40 mouse cellular contexts compared by ENCODE assay signal in the genomic region with DNA sequence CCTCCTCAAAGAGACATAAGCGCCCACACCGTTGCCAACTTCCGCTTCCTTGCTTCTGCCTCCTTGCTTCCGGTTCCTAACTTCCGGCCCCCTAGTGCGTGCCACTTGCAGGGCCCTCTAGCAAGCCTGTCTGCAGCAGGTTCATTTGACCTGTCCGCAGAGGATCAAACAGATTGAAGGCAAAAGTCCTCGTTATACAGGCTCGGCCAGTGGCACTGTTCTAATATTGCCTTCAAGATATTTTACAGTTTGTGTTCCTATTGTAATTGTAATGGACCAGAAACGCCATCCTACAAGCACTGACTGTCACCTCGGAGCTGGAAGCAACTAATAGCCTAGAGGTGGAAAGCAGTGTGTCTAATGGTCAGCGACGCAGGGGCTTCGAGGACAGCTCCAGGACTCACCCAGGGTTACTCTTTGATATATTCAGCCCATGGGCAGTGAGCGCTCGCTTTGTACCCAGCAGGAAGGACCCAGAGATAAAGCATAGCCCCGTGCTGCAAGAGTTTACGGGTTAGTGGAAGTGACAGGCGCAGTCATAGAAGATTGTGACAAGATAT. TPM values are rescaled to one million over a fixed set of nuclear protein-coding genes. Genes with fewer than 3 reads are reported as not detected.
A peak's percentile ranks its signal among the peaks of the same experiment; 100 is the strongest.
DNase-seq lines count a peak whose midpoint lies in the region; ATAC-seq and TF ChIP-seq lines count a peak whose summit lies in the region.
"Had no signal": no experiment of that assay in that cellular context is flagged by ENCODE, and none has a peak within 500 bp of the region (broad histone marks: within the 10 kb centered on the region; RNA-seq: fewer than 3 reads in every experiment).

A gene (minus strand): TSS at position 51 of the 560 bp plus-strand sequence.

- no peak within 1 kb of the TSS for H3K9ac ChIP-seq in forebrain, embryonic 12.5 days
- no peak within 1 kb of the TSS for H3K9ac ChIP-seq in forebrain, embryonic 16.5 days (replicated peaks; ENCODE audit: low read depth, low read length)
- no peak within 1 kb of the TSS for H3K9ac ChIP-seq in midbrain, embryonic 14.5 days (replicated peaks; ENCODE audit: low read length)
- H3K9ac ChIP-seq in midbrain, embryonic 16.5 days (ENCODE audit: low read depth, low read length) = no peak within 1 kb of the TSS
- H3K9ac ChIP-seq in intestine, embryonic 16.5 days (ENCODE audit: low read depth, low read length) = no peak within 1 kb of the TSS
- no peak within 1 kb of the TSS for H3K9ac ChIP-seq in intestine, postnatal 0 days (ENCODE audit: low read depth, low read length)
- H3K9ac ChIP-seq: embryonic facial prominence, embryonic 13.5 days; limb, embryonic 15.5 days; liver, embryonic 13.5 days had no signal

- TF ChIP-seq CTCF in intestine, postnatal 0 days (IDR thresholded peaks at IDR 0.05; ENCODE audit: low read depth) = no peak

- no peak within 1 kb of the TSS for H3K4me3 ChIP-seq in forebrain, embryonic 12.5 days (replicated peaks)
- no peak within 1 kb of the TSS for H3K4me3 ChIP-seq in forebrain, embryonic 16.5 days (replicated peaks; ENCODE audit: low read length)
- H3K4me3 ChIP-seq in midbrain, embryonic 14.5 days (replicated peaks; ENCODE audit: low read depth, low read length) = no peak within 1 kb of the TSS
- no peak within 1 kb of the TSS for H3K4me3 ChIP-seq in midbrain, embryonic 16.5 days (ENCODE audit: low read depth, low read length)
- H3K4me3 ChIP-seq in intestine, embryonic 16.5 days (ENCODE audit: low read length) = no peak within 1 kb of the TSS
- no peak within 1 kb of the TSS for H3K4me3 ChIP-seq in intestine, postnatal 0 days (ENCODE audit: low read depth, low read length)
- H3K4me3 ChIP-seq: embryonic facial prominence, embryonic 13.5 days; forebrain, embryonic 10.5 days; heart, adult 2 months; limb, embryonic 10.5 days; limb, embryonic 15.5 days; liver, embryonic 13.5 days had no signal

- no peaks in the 10 kb centered on the region for H3K36me3 ChIP-seq in forebrain, embryonic 12.5 days (replicated peaks)
- no peaks in the 10 kb centered on the region for H3K36me3 ChIP-seq in forebrain, embryonic 16.5 days (ENCODE audit: control insufficient read depth, insufficient read depth)
- no peaks in the 10 kb centered on the region for H3K36me3 ChIP-seq in midbrain, embryonic 14.5 days (ENCODE audit: control insufficient read depth, insufficient read depth, low read length)
- no peaks in the 10 kb centered on the region for H3K36me3 ChIP-seq in midbrain, embryonic 16.5 days (ENCODE audit: control insufficient read depth, insufficient read depth, low read length)
- H3K36me3 ChIP-seq in intestine, embryonic 16.5 days (ENCODE audit: control insufficient read depth, insufficient read depth, low read length) = no peaks in the 10 kb centered on the region
- no peaks in the 10 kb centered on the region for H3K36me3 ChIP-seq in intestine, postnatal 0 days (ENCODE audit: control insufficient read depth, insufficient read depth)
- H3K36me3 ChIP-seq: embryonic facial prominence, embryonic 13.5 days; forebrain, embryonic 10.5 days; limb, embryonic 10.5 days; limb, embryonic 15.5 days; liver, embryonic 13.5 days had no signal

- no peak for ATAC-seq in forebrain, embryonic 12.5 days (ENCODE audit: low FRiP score)
- ATAC-seq in forebrain, embryonic 16.5 days = no peak
- no peak for ATAC-seq in midbrain, embryonic 14.5 days (ENCODE audit: low FRiP score, low TSS enrichment)
- no peak for ATAC-seq in midbrain, embryonic 16.5 days
- peak; percentile 29; the same call in 1 of the 2 replicates for ATAC-seq in granulocyte monocyte progenitor cell, adult 5-6 weeks (replicated peaks; ENCODE audit: poor library complexity, severe bottlenecking)
- ATAC-seq in intestine, embryonic 16.5 days = no peak
- no peak for ATAC-seq in intestine, postnatal 0 days
- ATAC-seq: hindbrain, embryonic 16.5 days; lung, postnatal 0 days; Patski had no signal

- H3K4me1 ChIP-seq in forebrain, embryonic 12.5 days = no peaks in the 10 kb centered on the region
- H3K4me1 ChIP-seq in forebrain, embryonic 16.5 days (replicated peaks; ENCODE audit: control insufficient read depth, insufficient read depth, low read length) = no peaks in the 10 kb centered on the region
- no peaks in the 10 kb centered on the region for H3K4me1 ChIP-seq in midbrain, embryonic 14.5 days (ENCODE audit: control insufficient read depth, insufficient read depth, low read length)
- H3K4me1 ChIP-seq in midbrain, embryonic 16.5 days (ENCODE audit: control insufficient read depth, insufficient read depth, low read length) = no peaks in the 10 kb centered on the region; the same call in 1 of the 2 replicates
- H3K4me1 ChIP-seq in intestine, embryonic 16.5 days (ENCODE audit: control insufficient read depth, insufficient read depth, low read length) = no peaks in the 10 kb centered on the region
- no peaks in the 10 kb centered on the region for H3K4me1 ChIP-seq in intestine, postnatal 0 days (replicated peaks; ENCODE audit: control insufficient read depth, insufficient read depth, low read length)
- H3K4me1 ChIP-seq: limb, embryonic 10.5 days; limb, embryonic 15.5 days had no signal

- H3K27me3 ChIP-seq in forebrain, embryonic 12.5 days = no peaks in the 10 kb centered on the region
- no peaks in the 10 kb centered on the region for H3K27me3 ChIP-seq in forebrain, embryonic 16.5 days (replicated peaks; ENCODE audit: control insufficient read depth, insufficient read depth, low read length)
- H3K27me3 ChIP-seq in midbrain, embryonic 14.5 days (ENCODE audit: control insufficient read depth, insufficient read depth, low read length) = no peaks in the 10 kb centered on the region
- peaks cover 3% of the 10 kb centered on the region; the same call in 1 of the 2 replicates for H3K27me3 ChIP-seq in midbrain, embryonic 16.5 days (ENCODE audit: control insufficient read depth, insufficient read depth, low read depth, low read length)
- no peaks in the 10 kb centered on the region for H3K27me3 ChIP-seq in intestine, embryonic 16.5 days (replicated peaks; ENCODE audit: control insufficient read depth, insufficient read depth, low read length)
- H3K27me3 ChIP-seq in intestine, postnatal 0 days (replicated peaks; ENCODE audit: control insufficient read depth, insufficient read depth, low read length) = no peaks in the 10 kb centered on the region
- H3K27me3 ChIP-seq: embryonic facial prominence, embryonic 13.5 days; limb, embryonic 15.5 days had no signal

- no peaks in the 10 kb centered on the region for H3K9me3 ChIP-seq in forebrain, embryonic 12.5 days
- H3K9me3 ChIP-seq in forebrain, embryonic 16.5 days (ENCODE audit: control insufficient read depth, low read length) = no peaks in the 10 kb centered on the region
- H3K9me3 ChIP-seq in midbrain, embryonic 14.5 days (ENCODE audit: control insufficient read depth, low read length) = no peaks in the 10 kb centered on the region
- no peaks in the 10 kb centered on the region for H3K9me3 ChIP-seq in midbrain, embryonic 16.5 days (replicated peaks; ENCODE audit: control insufficient read depth, low read length, poor library complexity, severe bottlenecking)
- no peaks in the 10 kb centered on the region for H3K9me3 ChIP-seq in intestine, embryonic 16.5 days (ENCODE audit: control insufficient read depth, low read length)
- no peaks in the 10 kb centered on the region for H3K9me3 ChIP-seq in intestine, postnatal 0 days (ENCODE audit: control insufficient read depth)
- H3K9me3 ChIP-seq: embryonic facial prominence, embryonic 13.5 days; forebrain, embryonic 10.5 days; limb, embryonic 10.5 days; limb, embryonic 15.5 days; liver, embryonic 13.5 days had no signal

- H3K27ac ChIP-seq in forebrain, embryonic 12.5 days = peak within 1 kb of the TSS; percentile 9; the same call in 1 of the 2 replicates
- H3K27ac ChIP-seq in forebrain, embryonic 16.5 days (ENCODE audit: low read length) = no peak within 1 kb of the TSS
- H3K27ac ChIP-seq in midbrain, embryonic 14.5 days (replicated peaks; ENCODE audit: low read depth, low read length) = no peak within 1 kb of the TSS
- no peak within 1 kb of the TSS for H3K27ac ChIP-seq in midbrain, embryonic 16.5 days (ENCODE audit: low read length)
- H3K27ac ChIP-seq in intestine, embryonic 16.5 days (ENCODE audit: low read length) = no peak within 1 kb of the TSS
- no peak within 1 kb of the TSS for H3K27ac ChIP-seq in intestine, postnatal 0 days (ENCODE audit: low read depth, low read length)
- H3K27ac ChIP-seq: embryonic facial prominence, embryonic 13.5 days; forebrain, embryonic 10.5 days; heart, adult 2 months; limb, embryonic 10.5 days; limb, embryonic 15.5 days; liver, embryonic 13.5 days had no signal

- H3K4me2 ChIP-seq in forebrain, embryonic 12.5 days = no peak within 1 kb of the TSS
- H3K4me2 ChIP-seq in forebrain, embryonic 16.5 days (ENCODE audit: low read length) = no peak within 1 kb of the TSS
- H3K4me2 ChIP-seq in midbrain, embryonic 14.5 days (ENCODE audit: low read length) = no peak within 1 kb of the TSS
- no peak within 1 kb of the TSS for H3K4me2 ChIP-seq in midbrain, embryonic 16.5 days (ENCODE audit: low read length)
- H3K4me2 ChIP-seq in intestine, embryonic 16.5 days (ENCODE audit: low read depth, low read length) = no peak within 1 kb of the TSS
- no peak within 1 kb of the TSS for H3K4me2 ChIP-seq in intestine, postnatal 0 days (replicated peaks; ENCODE audit: low read depth)
- H3K4me2 ChIP-seq: embryonic facial prominence, embryonic 13.5 days; limb, embryonic 15.5 days; liver, embryonic 13.5 days; midbrain, embryonic 11.5 days had no signal

- DNase-seq in midbrain, embryonic 14.5 days = peak; percentile 40
- DNase-seq in testis, postnatal 14 days (ENCODE audit: low spot score) = peak; percentile 43
- DNase-seq: adrenal gland, adult 2 months; adrenal gland, postnatal 36 days; cerebellum, adult 18-20 months; cerebellum, postnatal 10 days; gastrocnemius, postnatal 14 days; heart, adult 2 months; heart, postnatal 14 days; kidney, adult 11 months; kidney, postnatal 14 days; layer of hippocampus, adult 9-11 months; liver, embryonic 13.5 days; lung, adult 18-20 months; lung, postnatal 4 days; thymus, adult 18-20 months; thymus, postnatal 25 days had no signal

- 79% methylated on average over 19 of the region's 19 CpGs for WGBS in forebrain, embryonic 12.5 days
- WGBS in forebrain, embryonic 16.5 days = 78% methylated on average over 19 of the region's 19 CpGs
- 57% methylated on average over 19 of the region's 19 CpGs for WGBS in midbrain, embryonic 14.5 days
- 61% methylated on average over 19 of the region's 19 CpGs for WGBS in midbrain, embryonic 16.5 days
- WGBS in intestine, embryonic 16.5 days = 82% methylated on average over 19 of the region's 19 CpGs
- 88% methylated on average over 19 of the region's 19 CpGs for WGBS in intestine, postnatal 0 days

RNA-seq across cellular contexts. Expression of the gene that starts here (rescaled TPM):
- polyA plus RNA-seq in forebrain, embryonic 12.5 days (2016; fragmentation: Nextera tagmentation; extraction: Ambion mirVana) = not detected in 2 replicates
- not detected in 2 replicates for polyA plus RNA-seq in forebrain, embryonic 16.5 days (2015; fragmentation: Nextera tagmentation; extraction: Ambion mirVana)
- not detected in 2 replicates for polyA plus RNA-seq in midbrain, embryonic 14.5 days (2014; fragmentation: Nextera tagmentation; extraction: Ambion mirVana)
- polyA plus RNA-seq in midbrain, embryonic 16.5 days (2015; fragmentation: Nextera tagmentation; extraction: Ambion mirVana) = not detected in 2 replicates
- total RNA-seq in granulocyte monocyte progenitor cell, adult 5-6 weeks (2014; fragmentation: Nextera tagmentation) = not detected in 2 replicates
- not detected in 2 replicates for total RNA-seq in granulocyte monocyte progenitor cell, adult 5-6 weeks (2017)
- not detected in 2 replicates for polyA plus RNA-seq in intestine, embryonic 16.5 days (2015; fragmentation: Nextera tagmentation; extraction: Ambion mirVana)
- 0.07 TPM in 1 of 2 replicates, not detected in the other for polyA plus RNA-seq in intestine, postnatal 0 days (2015; fragmentation: Nextera tagmentation; extraction: Ambion mirVana)
- total RNA-seq: adrenal gland, adult 2 months; adrenal gland, postnatal 36 days; common myeloid progenitor, adult 5-6 weeks; gastrocnemius, postnatal 14 days; heart, adult 2 months; heart, postnatal 14 days; MEL; monocyte, adult 5-6 weeks had no signal
- polyA plus RNA-seq: adrenal gland, adult 2 months; brain, embryonic 14.5 days; embryonic facial prominence, embryonic 13.5 days; forebrain, embryonic 10.5 days; heart, adult 2 months; heart, embryonic 14.5 days; hindbrain, embryonic 11.5 days; hindbrain, embryonic 16.5 days; kidney, embryonic 14.5 days; limb, embryonic 10.5 days; liver, embryonic 13.5 days; lung, postnatal 0 days; midbrain, embryonic 11.5 days; Patski; small intestine, adult 2 months; stomach, embryonic 14.5 days had no signal

Comparison
In these comparisons a context has a peak if more than half of its experiments do, and no peak if none do; other contexts are left out.
1. Peak in DNase-seq in midbrain, embryonic 14.5 days; RNA of the gene not detected or under 1 TPM.
2. Peak in ATAC-seq in granulocyte monocyte progenitor cell, adult 5-6 weeks; RNA of the gene not detected or under 1 TPM.